Mouse (Mus musculus) forebrain, embryonic 11.5 days (tissue): ENCODE data around the gene Erlec1. TPM values are rescaled to one million over a fixed set of nuclear protein-coding genes. Genes with fewer than 3 reads are reported as not detected.
A peak's percentile ranks its signal among the peaks of the same experiment; 100 is the strongest.

Experiments
- ATAC-seq: fragments of 200-750 bp; cut with Nextera tagmentation; replicated peaks from 2 replicates; pipeline ENCODE4 v1.8.0; 2017; ENCODE audit warnings: moderate TSS enrichment; ENCODE audit not compliant: low FRiP score
- DNase-seq: peaks from one replicate; pipeline ENCODE4 v3.0.0-alpha.2; 2017; ENCODE audit warnings: low spot score
- H3K27ac ChIP-seq: fragments of 300-500 bp; sonication (generic); 2 replicates; pipeline ENCODE4 v1.5.1; 2014; ENCODE audit warnings: low read depth, low read length
- H3K27me3 ChIP-seq: fragments of 300-500 bp; sonication (generic); 2 replicates; pipeline ENCODE4 v1.6.1; 2014; ENCODE audit warnings: mild to moderate bottlenecking, low read length, mixed read lengths; ENCODE audit not compliant: control insufficient read depth, insufficient read depth
- H3K36me3 ChIP-seq: fragments of 300-500 bp; sonication (generic); 2 replicates; pipeline ENCODE4 v1.6.1; 2014; ENCODE audit warnings: mild to moderate bottlenecking, low read length, moderate library complexity, mixed read lengths; ENCODE audit not compliant: control insufficient read depth, insufficient read depth
- H3K4me1 ChIP-seq: fragments of 300-500 bp; sonication (generic); replicated peaks from 2 replicates; pipeline ENCODE4 v1.6.1; 2014; ENCODE audit warnings: low read length, mixed read lengths; ENCODE audit not compliant: control insufficient read depth, insufficient read depth
- H3K4me2 ChIP-seq: fragments of 300-500 bp; sonication (generic); 2 replicates; pipeline ENCODE4 v1.6.1; 2014; ENCODE audit warnings: low read depth, mild to moderate bottlenecking, low read length, moderate library complexity, mixed read lengths; ENCODE audit not compliant: severe bottlenecking
- H3K4me3 ChIP-seq: fragments of 300-500 bp; sonication (generic); 2 replicates; pipeline ENCODE4 v1.5.1; 2014; ENCODE audit warnings: low read depth, low read length
- H3K9ac ChIP-seq: fragments of 300-500 bp; sonication (generic); 2 replicates; pipeline ENCODE4 v1.6.1; 2014; ENCODE audit warnings: low read length
- H3K9me3 ChIP-seq: fragments of 300-500 bp; sonication (generic); 2 replicates; pipeline ENCODE4 v1.6.1; 2016; ENCODE audit warnings: low read length, mixed read lengths; ENCODE audit not compliant: control insufficient read depth
- WGBS: fragments of 180-500 bp; shearing (Covaris S2); extraction: QIAGEN DNeasy Blood & Tissue Kit; methylation state at CpG from one replicate; pipeline ENCODE4 v1.1.7; 2014; 5-methylcytosine and 5-hydroxymethylcytosine counted together
- polyA plus RNA-seq: library from polyadenylated mRNA; unstranded; fragments of >200 nt; fragmentation: Nextera tagmentation; extraction: Ambion mirVana; gene quantifications from 2 replicates; pipeline ENCODE4 v1.2.1, GENCODE M21; 2014

Erlec1 gene
- polyA plus RNA-seq, 1 experiment from 2014 or later = 9.0 TPM

DNA sequence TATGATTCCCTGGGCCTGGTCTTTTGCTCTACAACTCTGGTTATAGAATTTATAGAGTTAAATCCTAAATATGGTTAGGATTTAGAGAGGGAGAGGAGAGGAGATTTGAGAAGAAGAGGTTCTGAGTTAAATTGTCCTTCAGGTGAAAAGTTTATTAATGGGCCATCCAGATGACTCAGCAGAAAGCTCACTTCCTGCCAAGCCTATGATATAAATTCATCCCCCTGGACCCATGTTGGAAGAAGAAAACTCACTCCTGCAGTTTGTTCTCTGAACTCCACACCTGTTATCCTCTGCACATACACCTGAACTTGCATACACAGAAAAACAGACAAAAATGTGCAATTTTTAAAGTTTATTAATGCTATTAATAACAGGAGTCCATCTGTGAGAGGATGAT is 54.8 kb downstream of the Erlec1 start:
- Histone ChIP-seq H3K9me3 (no peaks in the 10 kb centered on the region), H3K9ac (no peak overlapping the region), H3K27me3 (no peaks in the 10 kb centered on the region), H3K4me3 (no peak overlapping the region), H3K36me3 (no peaks in the 10 kb centered on the region), H3K4me2 (no peak overlapping the region), H3K4me1 (no peaks in the 10 kb centered on the region), H3K27ac (no peak overlapping the region)
- DNase-seq = no peak
- no peak for ATAC-seq

DNA sequence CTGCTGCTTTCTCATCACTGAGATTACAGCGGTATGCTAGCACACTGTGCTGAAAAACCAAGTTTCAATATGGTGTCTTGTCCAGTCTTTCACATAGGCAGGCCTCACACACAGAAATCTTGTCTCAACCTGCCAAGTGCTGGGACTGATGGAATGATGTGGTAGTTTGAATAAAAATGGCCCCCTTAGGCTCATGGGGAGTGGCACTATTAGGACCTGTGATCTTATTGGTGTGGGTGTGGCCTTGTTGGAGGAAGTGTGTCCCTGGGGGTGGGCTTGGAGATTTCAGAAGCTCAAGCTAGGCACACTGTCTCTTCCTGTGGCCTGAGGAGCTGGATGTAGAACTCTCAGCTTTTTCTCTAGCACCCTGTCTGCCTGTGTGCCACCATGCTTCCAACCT is 57.9 kb downstream of the Erlec1 start:
- DNase-seq = no peak
- Histone ChIP-seq H3K4me1 (no peaks in the 10 kb centered on the region), H3K4me3 (no peak overlapping the region), H3K27me3 (no peaks in the 10 kb centered on the region), H3K9me3 (no peaks in the 10 kb centered on the region), H3K9ac (no peak overlapping the region), H3K36me3 (no peaks in the 10 kb centered on the region), H3K4me2 (no peak overlapping the region), H3K27ac (no peak overlapping the region)
- WGBS = 86% methylated on average over 1 of the region's 1 CpGs
- no peak for ATAC-seq

DNA sequence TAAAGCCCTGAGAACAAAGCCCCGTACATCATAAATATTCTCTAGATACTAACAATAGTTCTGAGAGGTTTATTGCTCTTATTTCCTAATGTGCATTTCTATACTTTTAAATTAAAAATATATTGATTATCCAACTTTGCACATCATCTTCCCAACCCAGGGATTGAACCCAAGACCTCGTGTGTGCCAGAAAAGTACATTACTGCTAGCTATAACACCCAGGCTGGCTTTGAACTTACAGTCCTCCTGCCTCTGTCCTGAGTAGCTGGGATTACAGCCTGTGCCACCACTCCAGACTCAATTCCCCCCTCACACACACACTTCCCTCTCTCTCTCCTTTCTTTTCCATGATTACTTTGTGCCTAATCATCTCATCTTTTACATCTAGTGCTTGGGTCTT is 66.0 kb downstream of the Erlec1 start:
- no peak overlapping the region for H3K4me3 ChIP-seq
- no peaks in the 10 kb centered on the region for H3K4me1 ChIP-seq
- ATAC-seq (no peak), DNase-seq (no peak)
- no peak overlapping the region for H3K27ac ChIP-seq
- WGBS = 85% methylated on average over 2 of the region's 2 CpGs
- no peaks in the 10 kb centered on the region for H3K9me3 ChIP-seq
- no peak overlapping the region for H3K4me2 ChIP-seq
- no peaks in the 10 kb centered on the region for H3K27me3 ChIP-seq
- no peak overlapping the region for H3K9ac ChIP-seq
- no peaks in the 10 kb centered on the region for H3K36me3 ChIP-seq

DNA sequence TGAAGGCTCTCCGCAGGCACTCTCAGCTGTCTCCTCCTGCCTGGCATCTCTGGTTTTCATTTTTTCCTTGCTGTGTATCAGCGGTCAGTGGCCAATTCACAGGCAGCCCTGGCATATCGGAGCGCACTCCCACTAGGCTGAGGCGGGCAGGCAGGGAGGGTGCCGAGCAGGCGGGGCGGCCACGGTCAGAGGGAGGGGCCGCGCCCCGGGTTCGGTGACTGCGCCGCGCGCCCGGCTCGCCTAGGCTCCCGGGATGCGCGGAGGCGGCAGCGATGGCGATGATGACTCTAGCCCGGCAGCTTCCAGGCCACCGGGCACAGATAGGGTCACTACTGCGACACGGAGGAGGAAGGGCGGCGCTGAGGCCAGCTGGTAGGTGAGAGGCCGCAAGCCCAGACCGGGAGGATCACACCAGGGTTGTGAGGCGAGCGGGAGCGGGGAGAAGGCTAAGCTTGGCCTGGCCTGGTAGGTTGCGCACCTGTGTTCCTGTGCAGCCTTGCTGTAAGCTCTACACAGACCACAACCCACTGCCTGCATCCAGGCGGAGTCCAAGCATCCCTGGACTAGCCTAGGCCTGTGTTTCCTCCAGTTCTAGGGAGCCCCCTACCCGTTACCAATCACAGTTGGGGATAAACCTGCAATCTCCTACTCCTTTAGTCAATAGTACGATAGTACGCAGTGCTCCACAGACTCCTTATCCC is 68.8 kb downstream of the Erlec1 start, which contains the start of the genes Gpr75 and Asb3:
Gene Gpr75, plus strand, starts transcription at position 188 of the 701 bp plus-strand sequence.
Gene Asb3, plus strand, starts transcription at position 246 of the 701 bp plus-strand sequence.
- DNase-seq (peak; percentile 75), ATAC-seq (peak; percentile 94)
- H3K36me3 ChIP-seq = no peaks in the 10 kb centered on the region
- H3K27me3 ChIP-seq = no peaks in the 10 kb centered on the region
- peak within 1 kb of the TSS; percentile 84 for H3K4me2 ChIP-seq
- no peak within 1 kb of the TSS for H3K27ac ChIP-seq
- peak within 1 kb of the TSS; percentile 58 for H3K9ac ChIP-seq
- H3K9me3 ChIP-seq = no peaks in the 10 kb centered on the region
- H3K4me1 ChIP-seq = no peaks in the 10 kb centered on the region
- H3K4me3 ChIP-seq = peak within 1 kb of the TSS; percentile 44
- 3% methylated on average over 41 of the region's 41 CpGs for WGBS

Other genes with a start within 250 kb of the Erlec1 start
- gene Psme4, start 182.6 kb downstream of the Erlec1 start, polyA plus RNA-seq = 33.1 and 41.7 TPM in 2 replicates
- gene Gpr75, start 69.0 kb downstream of the Erlec1 start, polyA plus RNA-seq = 1.1 and 1.2 TPM in 2 replicates
- gene Asb3, start 68.9 kb downstream of the Erlec1 start, polyA plus RNA-seq = 30.8 and 31.3 TPM in 2 replicates
- 13.5 and 14.2 TPM in 2 replicates for gene Chac2, start 32.0 kb upstream of the Erlec1 start, polyA plus RNA-seq
- not detected in 2 replicates for gene Gm17332, start 228.1 kb upstream of the Erlec1 start, polyA plus RNA-seq